Comparison of ENCODE assay signal across 10 mouse cellular contexts in the genomic region with DNA sequence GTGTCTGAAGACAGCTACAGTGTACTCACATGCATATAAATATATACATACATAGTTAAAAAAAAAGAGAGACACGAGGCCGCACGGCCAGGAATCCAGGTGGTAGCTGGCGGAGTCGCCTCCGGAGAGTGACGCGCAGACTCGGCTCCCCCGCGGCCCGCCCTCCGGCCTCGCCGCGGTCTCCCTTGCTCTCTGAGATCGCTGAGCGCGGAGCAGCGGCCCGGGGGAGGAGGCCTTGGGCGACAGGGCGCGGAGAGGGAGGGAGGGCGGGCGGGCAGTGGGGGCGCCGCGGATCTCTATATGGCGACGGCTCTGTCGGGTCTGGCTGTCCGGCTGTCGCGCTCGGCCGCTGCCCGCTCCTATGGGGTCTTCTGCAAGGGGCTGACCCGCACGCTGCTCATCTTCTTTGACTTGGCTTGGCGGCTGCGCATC. TPM values are rescaled to one million over a fixed set of nuclear protein-coding genes. Genes with fewer than 3 reads are reported as not detected.
DNase-seq lines count a peak whose midpoint lies in the region; ATAC-seq and TF ChIP-seq lines count a peak whose summit lies in the region.
"Not testable (repeated sequence)": the region's sequence is repeated elsewhere in the genome, so short reads cannot be mapped to it uniquely, and the experiment has no call there.
"Had no signal": no experiment of that assay in that cellular context is flagged by ENCODE, and none has a peak within 500 bp of the region (broad histone marks: within the 10 kb centered on the region; RNA-seq: fewer than 3 reads in every experiment).

No protein-coding gene starts in this region.

- not testable (repeated sequence) for H3K9me3 ChIP-seq in hindbrain, embryonic 14.5 days (ENCODE audit: control insufficient read depth, low read length); lung, postnatal 0 days (ENCODE audit: low read length); neural tube, embryonic 13.5 days; stomach, postnatal 0 days (ENCODE audit: control insufficient read depth, low read length)

- H3K27me3 ChIP-seq in hindbrain, embryonic 14.5 days (ENCODE audit: control insufficient read depth, insufficient read depth, low read length); lung, postnatal 0 days (replicated peaks; ENCODE audit: insufficient read depth, low read length); neural tube, embryonic 13.5 days; stomach, postnatal 0 days (ENCODE audit: control insufficient read depth, insufficient read depth, low read length): not testable (repeated sequence)

- peak overlapping the region; percentile 46; the same call in 1 of the 2 replicates for H3K9ac ChIP-seq in hindbrain, embryonic 14.5 days
- not testable (repeated sequence) for H3K9ac ChIP-seq in lung, postnatal 0 days (replicated peaks; ENCODE audit: low read depth)
- H3K9ac ChIP-seq in neural tube, embryonic 13.5 days: peak overlapping the region; percentile 57; the same call in 1 of the 2 replicates
- peak overlapping the region; percentile 18; the same call in 1 of the 2 replicates for H3K9ac ChIP-seq in stomach, postnatal 0 days (ENCODE audit: low read length)

- 30% methylated on average over 21 of the region's 42 CpGs for WGBS in hindbrain, embryonic 14.5 days
- WGBS in lung, postnatal 0 days: 31% methylated on average over 6 of the region's 42 CpGs
- 30% methylated on average over 30 of the region's 42 CpGs for WGBS in neural tube, embryonic 13.5 days
- 13% methylated on average over 26 of the region's 42 CpGs for WGBS in stomach, postnatal 0 days

- DNase-seq in T-cell, adult 2 months (ENCODE audit: low spot score): peak; percentile 35
- peak; percentile 41 for DNase-seq in embryo, embryonic 11 days
- DNase-seq in hindbrain, embryonic 14.5 days (ENCODE audit: low spot score); layer of hippocampus, adult 2 months (ENCODE audit: low spot score in 2 of 2); lung, postnatal 0 days (ENCODE audit: low spot score): not testable (repeated sequence)
- peak; percentile 34 for DNase-seq in stomach, postnatal 0 days (ENCODE audit: low spot score)

- TF ChIP-seq EP300 in lung, postnatal 0 days (IDR thresholded peaks at IDR 0.05); stomach, postnatal 0 days (optimal IDR thresholded peaks at IDR 0.05): not testable (repeated sequence)

- peak overlapping the region; percentile 55 for H3K4me2 ChIP-seq in hindbrain, embryonic 14.5 days (replicated peaks)
- peak overlapping the region; percentile 54 for H3K4me2 ChIP-seq in lung, postnatal 0 days (replicated peaks; ENCODE audit: low read depth, low read length)
- H3K4me2 ChIP-seq in neural tube, embryonic 13.5 days: peak overlapping the region; percentile 58
- peak overlapping the region; percentile 56 for H3K4me2 ChIP-seq in stomach, postnatal 0 days (replicated peaks; ENCODE audit: low read depth)

- not testable (repeated sequence) for TF ChIP-seq CTCF in layer of hippocampus, adult 2 months (conservative IDR thresholded peaks at IDR 0.05); lung, postnatal 0 days (IDR thresholded peaks at IDR 0.05); stomach, postnatal 0 days (IDR thresholded peaks at IDR 0.05; ENCODE audit: low read depth)

- peak; percentile 65 for ATAC-seq in frontal cortex, adult (ENCODE audit: low TSS enrichment)
- peak; percentile 31; the same call in 1 of the 2 replicates for ATAC-seq in hindbrain, embryonic 14.5 days (ENCODE audit: low FRiP score)
- ATAC-seq in lung, postnatal 0 days: peak; percentile 32; the same call in 1 of the 2 replicates
- peak; percentile 53; the same call in 1 of the 2 replicates for ATAC-seq in neural tube, embryonic 13.5 days (ENCODE audit: low read depth)
- not testable (repeated sequence) for ATAC-seq in stomach, postnatal 0 days (ENCODE audit: low FRiP score, low TSS enrichment)

- H3K4me3 ChIP-seq in hindbrain, embryonic 14.5 days (replicated peaks; ENCODE audit: low read length): peak overlapping the region; percentile 31
- H3K4me3 ChIP-seq in layer of hippocampus, adult 2 months: peak overlapping the region; percentile 35
- H3K4me3 ChIP-seq in lung, postnatal 0 days (ENCODE audit: low read depth, low read length): peak overlapping the region; percentile 8; the same call in 1 of the 2 replicates
- H3K4me3 ChIP-seq in neural tube, embryonic 13.5 days: peak overlapping the region; percentile 36
- H3K4me3 ChIP-seq in stomach, postnatal 0 days (ENCODE audit: low read depth, low read length): peak overlapping the region; percentile 19; the same call in 1 of the 2 replicates

- not testable (repeated sequence) for H3K4me1 ChIP-seq in hindbrain, embryonic 14.5 days (replicated peaks; ENCODE audit: control insufficient read depth, insufficient read depth, low read length); lung, postnatal 0 days (ENCODE audit: insufficient read depth, low read depth, low read length); neural tube, embryonic 13.5 days (replicated peaks); stomach, postnatal 0 days (replicated peaks; ENCODE audit: control insufficient read depth, insufficient read depth)

- not testable (repeated sequence) for H3K27ac ChIP-seq in hindbrain, embryonic 14.5 days; layer of hippocampus, adult 2 months; lung, postnatal 0 days (ENCODE audit: low read length); neural tube, embryonic 13.5 days (replicated peaks); stomach, postnatal 0 days (replicated peaks)

- not testable (repeated sequence) for H3K36me3 ChIP-seq in hindbrain, embryonic 14.5 days (replicated peaks; ENCODE audit: control insufficient read depth, insufficient read depth); lung, postnatal 0 days (ENCODE audit: insufficient read depth, low read length); neural tube, embryonic 13.5 days; stomach, postnatal 0 days (ENCODE audit: control insufficient read depth, insufficient read depth, low read length)

RNA-seq across cellular contexts. Expression of gene Mpp1, which starts 12.3 kb away (rescaled TPM):
- 23.9 and 25.9 TPM in 2 replicates for polyA plus RNA-seq in hindbrain, embryonic 14.5 days (2014; fragmentation: Nextera tagmentation; extraction: Ambion mirVana)
- total RNA-seq in layer of hippocampus, adult 2 months (2021): 10 to 100 TPM; 42.4 to 43.5 TPM
- 48.8 and 57.0 TPM in 2 replicates for polyA plus RNA-seq in lung, postnatal 0 days (2015; fragmentation: Nextera tagmentation; extraction: Ambion mirVana)
- 27.2 and 28.3 TPM in 2 replicates for polyA plus RNA-seq in neural tube, embryonic 13.5 days (2015; fragmentation: Nextera tagmentation; extraction: Ambion mirVana)
- 52.5 and 60.1 TPM in 2 replicates for polyA plus RNA-seq in stomach, postnatal 0 days (2015; fragmentation: Nextera tagmentation; extraction: Ambion mirVana)

RNA-seq across cellular contexts. Expression of gene Smim9, which starts 20.4 kb away (rescaled TPM):
- polyA plus RNA-seq in hindbrain, embryonic 14.5 days (2014; fragmentation: Nextera tagmentation; extraction: Ambion mirVana): not detected in 2 replicates
- total RNA-seq in layer of hippocampus, adult 2 months (2021): not detected
- polyA plus RNA-seq in lung, postnatal 0 days (2015; fragmentation: Nextera tagmentation; extraction: Ambion mirVana): not detected in 2 replicates
- polyA plus RNA-seq in neural tube, embryonic 13.5 days (2015; fragmentation: Nextera tagmentation; extraction: Ambion mirVana): not detected in 2 replicates
- polyA plus RNA-seq in stomach, postnatal 0 days (2015; fragmentation: Nextera tagmentation; extraction: Ambion mirVana): not detected in 2 replicates
- total RNA-seq: CH12.LX; heart, postnatal 10 days had no signal

RNA-seq across cellular contexts. Expression of gene Dkc1, which starts 47.5 kb away (rescaled TPM):
- polyA plus RNA-seq in hindbrain, embryonic 14.5 days (2014; fragmentation: Nextera tagmentation; extraction: Ambion mirVana): 51.0 and 54.2 TPM in 2 replicates
- 10 to 100 TPM; 28.9 to 35.4 TPM for total RNA-seq in layer of hippocampus, adult 2 months (2021)
- 28.8 and 31.6 TPM in 2 replicates for polyA plus RNA-seq in lung, postnatal 0 days (2015; fragmentation: Nextera tagmentation; extraction: Ambion mirVana)
- 58.8 and 63.6 TPM in 2 replicates for polyA plus RNA-seq in neural tube, embryonic 13.5 days (2015; fragmentation: Nextera tagmentation; extraction: Ambion mirVana)
- 43.2 and 52.4 TPM in 2 replicates for polyA plus RNA-seq in stomach, postnatal 0 days (2015; fragmentation: Nextera tagmentation; extraction: Ambion mirVana)

RNA-seq across cellular contexts. Expression of gene Gab3, which starts 57.9 kb away (rescaled TPM):
- polyA plus RNA-seq in hindbrain, embryonic 14.5 days (2014; fragmentation: Nextera tagmentation; extraction: Ambion mirVana): 2.4 TPM in 2 replicates
- total RNA-seq in layer of hippocampus, adult 2 months (2021): 1 to 10 TPM; 1.7 to 2.2 TPM
- polyA plus RNA-seq in lung, postnatal 0 days (2015; fragmentation: Nextera tagmentation; extraction: Ambion mirVana): 5.0 and 5.2 TPM in 2 replicates
- 2.1 and 2.7 TPM in 2 replicates for polyA plus RNA-seq in neural tube, embryonic 13.5 days (2015; fragmentation: Nextera tagmentation; extraction: Ambion mirVana)
- 1.3 and 1.5 TPM in 2 replicates for polyA plus RNA-seq in stomach, postnatal 0 days (2015; fragmentation: Nextera tagmentation; extraction: Ambion mirVana)
